Mouse (Mus musculus) brain, embryonic 14.5 days (tissue): ENCODE measurements at regions not wholly inside any gene's neighbourhood (a gene's known extent, or its start where the extent isn't known, plus 50 kb on each side); places are given as distances from the start of the nearest gene placed in this dataset.

Experiments
- CTCF ChIP-seq: fragments of 200-500 bp; IDR thresholded peaks from 2 replicates; pipeline ENCODE4 v1.5.1; 2012; ENCODE audit warnings: inconsistent platforms, mild to moderate bottlenecking, moderate library complexity, borderline replicate concordance; ENCODE audit not compliant: insufficient read depth, insufficient read length; ENCODE audit errors: extremely low read depth
- POLR2A ChIP-seq: fragments of 200-500 bp; IDR thresholded peaks from 2 replicates; pipeline ENCODE4 v1.6.1; 2012; ENCODE audit warnings: mild to moderate bottlenecking, inconsistent platforms, borderline replicate concordance; ENCODE audit not compliant: poor library complexity, insufficient read depth, insufficient read length, severe bottlenecking; ENCODE audit errors: extremely low read depth

DNA sequence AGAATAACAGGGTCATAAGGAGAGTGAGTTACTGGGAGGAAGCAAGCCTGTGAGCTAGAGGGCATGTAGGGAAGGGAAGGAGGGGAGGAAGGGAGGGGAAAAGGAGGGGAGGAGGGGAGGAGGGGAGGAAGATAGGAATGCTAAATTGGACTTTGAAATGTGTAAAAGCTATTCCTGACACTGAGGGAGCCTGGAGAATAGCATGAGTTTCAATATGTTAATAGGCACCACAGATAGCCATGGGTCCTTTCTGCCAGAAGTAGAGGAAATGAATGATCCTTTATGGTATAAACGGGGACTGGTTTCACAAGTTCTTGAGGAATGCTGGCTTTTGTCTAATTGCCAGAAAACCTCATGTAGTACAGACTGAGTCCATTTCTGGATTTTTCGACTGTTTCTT, 420.4 kb upstream of the Irak1bp1 start:
- TF ChIP-seq CTCF: no peak
- TF ChIP-seq POLR2A: no peak
